Mouse (Mus musculus) layer of hippocampus, adult 8-10 months (tissue): ENCODE measurements around the gene Gm17509. TPM values are rescaled to one million over a fixed set of nuclear protein-coding genes. Genes with fewer than 3 reads are reported as not detected.
A peak's percentile ranks its signal among the peaks of the same experiment; 100 is the strongest.
"Not testable (repeated sequence)": the region's sequence is repeated elsewhere in the genome, so short reads cannot be mapped to it uniquely, and the experiment has no call there.

Source experiments
- DNase-seq, 2 experiments: peaks; one replicate each; pipeline ENCODE4 v3.0.0; 2022; ENCODE audit warnings: low spot score in 2 of 2
- total RNA-seq, 4 experiments: library from RNA; stranded (reverse); gene quantifications; 2 replicates each; pipeline ENCODE4 v1.2.4; 2022

Gene Gm17509
- total RNA-seq, 4 experiments from 2014 or later, result 0.93 to 1.8 (median 1.2) TPM

DNA sequence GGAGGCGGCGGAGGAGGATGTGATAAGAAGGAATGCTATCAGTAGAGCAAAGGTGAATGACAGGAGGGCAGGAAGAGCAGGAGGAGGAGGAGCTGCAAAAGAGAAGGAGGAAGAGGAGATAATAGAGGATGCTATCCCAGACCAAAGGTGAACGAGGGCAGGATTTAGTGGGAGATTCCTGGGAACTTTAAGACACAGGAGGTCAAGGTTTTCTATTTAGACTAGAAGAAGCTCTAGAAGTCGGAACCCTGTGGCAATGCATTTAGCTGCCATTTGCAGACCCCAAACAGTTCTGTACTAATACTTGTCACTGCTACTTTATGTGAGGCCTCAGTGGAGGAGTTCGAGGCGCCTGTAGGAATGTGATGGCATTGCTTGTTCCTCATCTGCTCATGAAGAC is 12.6 kb downstream of the Gm17509 start, which contains the start of gene Emb:
TSS of gene Emb (plus strand) at position 301 of the 400 bp plus-strand sequence.
- no peak for DNase-seq

GRCm38 (mm10) chr13:117206066-117206465 is 14.8 kb downstream of the Gm17509 start:
- DNase-seq, result no peak

GRCm38 (mm10) chr13:117204685-117205084 is 16.2 kb downstream of the Gm17509 start:
- DNase-seq, result no peak

- DNase-seq, result no peak
Observed at GRCm38 (mm10) chr13:117202755-117203471, 18.0 kb downstream of the Gm17509 start.

DNA sequence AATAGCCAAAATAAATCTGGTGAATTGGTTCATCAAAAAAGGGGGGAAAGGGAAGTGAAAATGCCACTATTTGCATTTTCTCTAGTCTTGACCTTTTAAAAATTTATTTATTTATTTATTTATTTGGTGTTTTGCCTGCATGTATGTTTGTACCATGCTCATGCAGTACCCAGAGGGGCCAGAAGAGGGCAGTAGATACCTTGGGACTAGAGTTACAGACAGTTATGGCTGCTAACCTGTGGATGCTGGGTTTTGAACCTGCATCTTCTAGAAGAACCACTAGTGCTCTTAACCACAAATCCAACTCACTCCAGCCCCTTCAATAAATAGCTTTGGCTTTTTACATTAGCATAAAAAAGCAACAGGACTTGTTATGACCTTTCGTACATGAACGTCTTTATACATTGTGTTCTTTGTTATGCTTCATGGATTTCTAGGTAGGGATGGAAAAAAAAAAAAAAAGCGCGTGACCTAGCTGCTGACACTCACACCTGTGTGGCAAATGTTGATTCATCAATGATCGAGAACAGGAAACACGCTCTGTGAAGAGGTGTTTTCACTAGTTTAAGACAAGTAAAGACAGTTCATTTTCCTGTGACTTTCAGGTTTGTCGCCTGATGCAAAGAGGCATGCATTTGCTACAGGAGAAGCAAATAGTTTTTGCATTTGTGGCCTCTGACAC is 22.3 kb downstream of the Gm17509 start:
- DNase-seq, result peak; percentile 52 to 62

GRCm38 (mm10) chr13:117197666-117198065 is 23.2 kb downstream of the Gm17509 start:
- DNase-seq, result no peak

DNA sequence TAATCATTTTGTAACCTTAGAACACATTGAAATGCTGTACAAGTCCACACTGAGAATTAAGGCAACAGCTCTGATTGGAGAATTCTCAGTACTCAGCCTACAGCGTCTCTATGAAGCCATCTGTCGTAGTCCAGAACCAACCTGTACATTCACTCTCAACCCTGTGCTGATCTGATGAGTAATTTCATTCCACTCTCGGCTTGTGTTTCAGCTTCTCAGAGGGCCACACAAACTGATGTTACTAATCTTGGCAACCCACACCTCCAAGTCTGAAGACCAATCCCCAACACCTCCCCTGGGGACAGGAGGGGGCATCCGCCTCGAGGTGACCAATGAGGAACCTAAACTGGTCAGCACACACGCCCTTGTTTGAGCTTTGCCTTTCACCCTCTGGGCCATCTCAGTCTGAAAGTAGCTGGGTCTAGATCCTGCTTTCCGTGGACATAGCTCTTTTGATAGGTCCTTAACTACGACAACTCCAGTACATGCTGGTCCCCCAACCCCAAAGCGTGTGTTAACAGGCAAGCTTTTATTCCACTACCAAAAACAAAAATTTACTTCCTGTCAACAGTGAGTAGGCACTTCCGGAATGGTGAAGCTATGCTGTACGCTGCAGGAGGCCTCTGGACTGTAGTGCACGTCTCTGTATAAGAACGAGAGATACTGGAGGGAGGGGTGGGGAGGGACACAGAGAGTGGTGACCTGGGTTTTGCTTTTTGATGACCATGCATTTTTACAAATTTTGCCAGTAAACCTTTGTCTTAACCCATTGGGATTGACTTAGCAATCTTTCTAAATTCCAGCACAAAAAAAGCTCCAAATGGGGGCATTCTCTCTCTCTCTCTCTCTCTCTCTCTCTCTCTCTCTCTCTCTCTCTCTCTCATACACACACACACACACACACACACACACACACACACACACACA is 25.0 kb downstream of the Gm17509 start:
- no peak for DNase-seq

DNA sequence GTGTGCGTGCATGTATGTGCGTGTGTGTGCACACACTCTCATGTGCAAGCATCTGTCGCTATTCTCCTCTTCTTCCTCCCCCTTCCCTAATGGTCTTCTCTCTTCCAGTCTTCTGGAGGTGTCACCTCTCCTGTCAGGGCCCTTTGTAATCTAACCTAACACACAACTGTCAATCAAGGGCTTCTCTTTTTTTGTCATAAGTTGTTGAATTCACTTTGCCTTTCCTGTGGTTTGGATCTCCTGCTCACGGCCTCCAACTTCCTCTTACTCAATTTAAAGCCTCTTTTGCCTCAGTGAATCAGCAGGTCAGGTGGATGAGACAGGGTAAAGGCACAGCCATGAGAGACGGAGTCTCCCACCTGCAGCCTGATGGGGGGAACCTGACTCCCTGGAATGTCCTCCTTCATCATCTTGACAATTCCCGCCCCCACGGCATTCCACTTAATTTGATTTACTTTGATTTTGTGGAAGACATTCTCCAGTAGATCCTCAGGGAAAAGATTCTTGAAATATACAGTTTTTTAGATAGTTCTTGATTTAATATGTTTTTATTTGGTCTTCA is 27.4 kb downstream of the Gm17509 start:
- no peak for DNase-seq

- DNase-seq, result no peak
Observed at GRCm38 (mm10) chr13:117192161-117192560, 28.7 kb downstream of the Gm17509 start.

GRCm38 (mm10) chr13:117185329-117185728 is 35.5 kb downstream of the Gm17509 start:
- DNase-seq, result no peak

- no peak for DNase-seq
Observed at GRCm38 (mm10) chr13:117183288-117183687, 37.6 kb downstream of the Gm17509 start.

- DNase-seq, result not testable (repeated sequence)
Observed at GRCm38 (mm10) chr13:117180912-117181311, 40.0 kb downstream of the Gm17509 start.

Other genes starting within 250 kb of the Gm17509 start
- 10 to 100 TPM; 27.7 to 37.8 (median 33.0) TPM for gene Parp8, start 195.5 kb downstream of the Gm17509 start, total RNA-seq
- gene Emb, start 12.5 kb downstream of the Gm17509 start, total RNA-seq, result 10 to 100 TPM; 31.6 to 43.5 (median 35.3) TPM